Mouse (Mus musculus): ENCODE measurements around the gene Cd4. TPM values are rescaled to one million over a fixed set of nuclear protein-coding genes. Genes with fewer than 3 reads are reported as not detected.

Gene Cd4
- polyA plus RNA-seq, 1 experiment from 2014 or later: not detected

DNA sequence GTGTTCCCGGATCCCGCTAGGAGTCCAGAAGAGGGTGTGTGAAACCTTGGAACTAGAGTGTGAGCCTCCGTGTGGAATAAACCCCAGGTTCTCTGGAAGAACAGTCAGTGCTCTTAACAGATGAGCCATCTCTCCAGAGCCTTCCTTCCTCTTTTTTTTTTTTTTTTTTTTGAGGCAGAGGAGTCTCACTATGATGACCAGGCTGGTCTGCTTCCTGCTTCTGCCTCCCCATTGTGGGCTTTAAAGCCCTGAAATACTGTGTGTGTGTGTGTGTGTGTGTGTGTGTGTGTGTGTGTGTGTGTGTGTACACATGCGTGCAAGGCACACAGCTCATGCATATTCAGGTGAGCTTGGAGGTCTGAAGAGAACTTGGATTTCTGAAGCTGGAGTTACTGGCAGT lies 33.5 kb upstream of the Cd4 start:
- Histone ChIP-seq H3K4me3 (replicated peaks) (no peak overlapping the region), H3K36me3 (no peaks in the 10 kb centered on the region), H3K4me2 (no peak overlapping the region), H3K9me3 (replicated peaks) (no peaks in the 10 kb centered on the region), H3K9ac (no peak overlapping the region), H3K4me1 (replicated peaks) (peaks cover 44% of the 10 kb centered on the region), H3K27me3 (peaks cover 60% of the 10 kb centered on the region), H3K27ac (no peak overlapping the region)
- ATAC-seq (ENCODE audit: low read depth) (no peak), DNase-seq (no peak)
- 36% methylated on average over 4 of the region's 4 CpGs for WGBS (ENCODE audit: insufficient replicate concordance)

DNA sequence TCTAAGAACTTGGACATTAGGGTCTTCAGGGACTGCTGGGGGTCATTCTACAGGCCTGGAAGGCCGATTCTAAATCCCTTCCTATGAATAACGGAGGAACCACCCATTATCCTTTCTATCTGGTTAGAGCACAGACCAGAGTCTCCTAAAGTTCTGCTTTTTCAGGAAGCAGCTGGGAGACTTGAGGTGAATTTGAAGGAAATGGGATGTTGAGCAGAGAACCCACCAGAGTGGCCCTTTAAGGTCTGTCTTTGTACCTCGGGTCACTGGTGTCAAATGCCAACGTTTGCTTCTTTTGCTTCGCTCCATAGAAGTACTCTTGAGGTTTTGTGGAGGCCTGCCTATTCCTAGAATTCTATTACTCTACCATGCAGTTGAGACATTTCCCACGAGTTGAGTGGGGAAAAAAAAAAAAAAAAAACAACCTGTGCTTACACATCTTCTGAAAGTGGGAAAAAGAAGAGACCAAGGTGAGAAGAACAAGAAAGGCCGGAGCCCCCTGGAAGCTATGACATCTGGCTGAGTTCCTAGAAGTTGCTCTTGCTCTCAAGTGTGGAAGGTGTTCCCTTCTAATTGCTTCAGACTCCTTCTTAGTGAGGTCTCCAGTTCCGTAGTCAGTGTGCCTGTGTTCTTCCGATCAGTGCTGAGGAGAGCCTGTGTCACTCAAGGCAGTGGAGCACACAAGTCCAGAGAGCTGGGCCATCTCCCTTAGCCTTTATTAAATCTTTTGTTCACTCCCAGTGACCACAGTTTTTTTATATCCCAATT lies 32.5 kb upstream of the Cd4 start:
- Histone ChIP-seq H3K4me3 (replicated peaks) (no peak overlapping the region), H3K4me2 (peak overlapping the region; percentile 21; the same call in 1 of the 2 replicates), H3K4me1 (replicated peaks) (peaks cover 47% of the 10 kb centered on the region), H3K27me3 (peaks cover 66% of the 10 kb centered on the region), H3K9me3 (replicated peaks) (no peaks in the 10 kb centered on the region), H3K9ac (no peak overlapping the region), H3K36me3 (no peaks in the 10 kb centered on the region), H3K27ac (peak overlapping the region; percentile 73)
- ATAC-seq (ENCODE audit: low read depth) (no peak), DNase-seq (no peak)
- WGBS (ENCODE audit: insufficient replicate concordance): 33% methylated on average over 9 of the region's 9 CpGs

DNA sequence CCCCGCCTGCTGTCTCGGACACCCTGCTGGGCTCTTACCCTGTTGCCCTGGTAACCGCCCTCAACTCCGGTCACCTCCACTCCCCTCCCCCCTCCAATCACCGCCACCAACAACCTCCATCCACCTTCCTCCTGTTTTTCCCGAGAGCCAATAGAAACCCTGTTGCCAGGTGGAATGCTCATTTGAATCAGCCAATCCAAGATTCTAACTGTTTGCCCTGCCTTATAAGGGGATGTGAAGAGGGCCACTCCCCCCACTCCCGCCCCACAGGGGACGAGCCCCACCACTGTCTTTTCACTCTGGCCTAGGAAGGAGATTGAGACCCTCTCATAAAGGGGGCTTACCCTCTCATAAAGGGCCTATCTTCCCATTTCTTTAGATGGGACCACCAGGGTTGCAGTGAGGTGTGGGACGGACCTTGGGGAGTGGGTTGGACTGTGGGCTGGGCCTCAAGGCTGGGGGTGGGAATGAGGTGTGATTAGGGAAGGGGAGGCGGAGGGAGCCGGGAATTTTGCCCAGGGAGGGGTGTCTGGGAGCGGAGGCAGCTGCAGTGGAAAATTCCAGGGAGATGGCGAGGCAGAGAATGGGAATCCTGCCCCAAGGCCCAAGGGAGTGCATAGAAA lies 31.8 kb upstream of the Cd4 start, which contains the start of gene Ptms:
TSS of gene Ptms (minus strand) at position 409 of the 623 bp plus-strand sequence.
- peaks cover 54% of the 10 kb centered on the region for H3K4me1 ChIP-seq (replicated peaks)
- DNase-seq: peak; percentile 33
- H3K9ac ChIP-seq: no peak within 1 kb of the TSS
- no peaks in the 10 kb centered on the region for H3K9me3 ChIP-seq (replicated peaks)
- H3K36me3 ChIP-seq: no peaks in the 10 kb centered on the region
- H3K4me3 ChIP-seq (replicated peaks): no peak within 1 kb of the TSS
- peak within 1 kb of the TSS; percentile 73 for H3K27ac ChIP-seq
- peak within 1 kb of the TSS; percentile 29; the same call in 1 of the 2 replicates for H3K4me2 ChIP-seq
- H3K27me3 ChIP-seq: peaks cover 73% of the 10 kb centered on the region
- WGBS (ENCODE audit: insufficient replicate concordance): 14% methylated on average over 13 of the region's 13 CpGs
- ATAC-seq (ENCODE audit: low read depth): peak; percentile 52

DNA sequence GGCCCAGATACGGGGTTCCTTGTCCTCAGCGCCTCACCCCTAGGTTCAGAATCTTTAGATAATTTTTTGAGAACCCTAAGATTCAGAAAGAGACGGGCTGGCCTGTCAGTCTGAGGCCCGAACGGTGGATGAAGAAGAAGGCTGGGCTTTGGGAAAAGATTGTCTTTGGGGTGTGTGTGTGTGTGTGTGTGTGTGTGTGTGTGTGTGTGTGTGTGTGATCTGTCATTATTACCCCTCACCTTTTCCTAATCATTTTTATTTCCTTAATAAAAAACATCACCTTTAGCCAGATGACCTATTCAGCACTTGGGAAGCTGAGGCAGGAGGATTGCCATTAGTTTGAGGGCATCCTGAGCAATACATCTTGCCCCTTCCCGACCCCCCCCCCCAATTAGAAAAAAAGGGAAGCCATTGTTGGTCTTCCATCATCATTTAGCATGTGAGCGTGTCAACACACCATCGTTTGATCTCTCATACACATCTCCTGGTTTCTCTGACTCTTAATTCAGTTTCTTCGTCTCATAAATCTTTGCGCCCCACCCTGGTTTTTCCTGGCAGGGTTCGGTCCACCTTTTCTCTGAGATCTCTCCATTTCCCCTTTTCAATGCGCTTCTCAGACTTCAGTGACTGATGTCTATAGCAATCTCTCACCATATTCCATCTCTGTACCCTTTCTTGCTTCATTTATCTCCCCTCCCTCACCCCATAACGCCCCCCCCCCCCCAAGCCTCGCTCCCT lies 31.0 kb upstream of the Cd4 start:
- no peak overlapping the region for H3K9ac ChIP-seq
- H3K9me3 ChIP-seq (replicated peaks): no peaks in the 10 kb centered on the region
- H3K27me3 ChIP-seq: peaks cover 81% of the 10 kb centered on the region
- ATAC-seq (ENCODE audit: low read depth) (no peak), DNase-seq (no peak)
- peak overlapping the region; percentile 93; the same call in 1 of the 2 replicates for H3K4me2 ChIP-seq
- peaks cover 61% of the 10 kb centered on the region for H3K4me1 ChIP-seq (replicated peaks)
- peaks cover 7% of the 10 kb centered on the region for H3K36me3 ChIP-seq
- 23% methylated on average over 13 of the region's 14 CpGs for whole genome bisulfite sequencing (ENCODE audit: insufficient replicate concordance)
- peak overlapping the region; percentile 54 for H3K27ac ChIP-seq
- no peak overlapping the region for H3K4me3 ChIP-seq (replicated peaks)

DNA sequence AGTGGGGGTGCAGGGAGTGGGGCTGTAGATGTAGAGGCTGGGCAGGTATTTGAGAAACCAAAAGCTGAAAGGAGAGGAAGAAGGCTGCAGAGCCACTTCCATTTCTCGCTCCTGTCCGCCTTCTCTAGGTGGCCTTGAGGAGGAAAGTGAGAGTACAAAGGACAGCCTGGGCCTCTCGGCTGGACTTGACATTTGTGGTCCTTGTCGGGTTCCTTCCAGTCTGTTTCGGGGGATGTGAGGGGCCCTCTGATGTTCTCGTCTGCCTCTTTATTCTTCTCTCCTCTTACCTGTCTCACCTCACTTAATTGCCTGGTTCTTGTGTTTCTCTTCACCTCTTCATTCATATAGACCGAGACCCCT lies 30.3 kb upstream of the Cd4 start:
- 18% methylated on average over 7 of the region's 7 CpGs for WGBS (ENCODE audit: insufficient replicate concordance)
- H3K9me3 ChIP-seq (replicated peaks): no peaks in the 10 kb centered on the region
- peaks cover 88% of the 10 kb centered on the region for H3K27me3 ChIP-seq
- H3K27ac ChIP-seq: peak overlapping the region; percentile 54
- H3K4me3 ChIP-seq (replicated peaks): peak overlapping the region; percentile 72
- peak overlapping the region; percentile 31; the same call in 1 of the 2 replicates for H3K9ac ChIP-seq
- ATAC-seq (ENCODE audit: low read depth): no peak
- peak overlapping the region; percentile 93 for H3K4me2 ChIP-seq
- peaks cover 69% of the 10 kb centered on the region for H3K4me1 ChIP-seq (replicated peaks)
- no peak for DNase-seq
- peaks cover 12% of the 10 kb centered on the region for H3K36me3 ChIP-seq

DNA sequence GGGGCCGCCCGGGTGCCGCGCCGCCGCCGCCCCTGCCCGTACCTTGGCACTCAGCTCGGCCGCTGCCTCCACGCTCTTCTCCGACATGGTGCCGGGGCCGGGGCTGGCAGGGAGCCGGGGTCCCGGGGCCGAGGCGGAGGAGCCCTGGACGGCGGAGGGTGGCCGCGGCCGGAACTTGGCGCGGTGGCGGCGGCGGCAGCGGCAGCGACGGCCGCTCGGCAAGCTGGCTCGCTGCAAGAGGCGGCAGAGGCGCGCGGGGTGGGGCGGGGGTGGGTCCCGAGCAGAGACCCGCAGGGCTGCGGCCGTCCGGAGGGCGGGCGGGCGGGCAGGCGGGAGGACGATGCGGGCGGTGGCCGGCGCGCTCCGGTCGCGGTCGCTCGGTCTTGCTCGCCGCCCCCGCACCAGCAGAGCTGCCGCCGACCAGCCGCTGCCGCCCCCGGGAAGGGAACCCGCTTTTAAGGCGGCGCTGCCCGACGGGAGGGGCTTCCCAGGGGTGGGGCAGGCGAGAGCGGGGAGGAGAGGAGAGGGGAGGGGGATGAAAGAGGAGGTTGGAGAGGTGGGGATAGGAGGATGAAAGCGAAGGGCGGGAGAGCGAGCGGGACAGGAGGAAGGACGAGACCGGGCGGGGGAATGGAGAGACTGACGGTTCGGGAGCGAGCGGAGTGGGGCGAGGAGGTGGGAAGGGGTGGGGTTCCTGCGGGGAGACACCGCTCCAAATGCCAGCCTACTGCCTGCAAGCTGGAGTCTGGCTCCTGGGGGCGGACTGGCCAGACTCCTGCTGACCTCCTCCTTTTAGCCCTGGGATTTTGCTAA lies 29.7 kb upstream of the Cd4 start:
- WGBS (ENCODE audit: insufficient replicate concordance): 1% methylated on average over 47 of the region's 89 CpGs
- DNase-seq: peak; percentile 44
- H3K27ac ChIP-seq: peak overlapping the region; percentile 88
- peaks cover 12% of the 10 kb centered on the region for H3K36me3 ChIP-seq
- H3K9ac ChIP-seq: peak overlapping the region; percentile 81
- peaks cover 90% of the 10 kb centered on the region for H3K27me3 ChIP-seq
- peak; percentile 52 for ATAC-seq (ENCODE audit: low read depth)
- H3K4me3 ChIP-seq (replicated peaks): peak overlapping the region; percentile 72
- peak overlapping the region; percentile 93 for H3K4me2 ChIP-seq
- peaks cover 72% of the 10 kb centered on the region for H3K4me1 ChIP-seq (replicated peaks)
- no peaks in the 10 kb centered on the region for H3K9me3 ChIP-seq (replicated peaks)

DNA sequence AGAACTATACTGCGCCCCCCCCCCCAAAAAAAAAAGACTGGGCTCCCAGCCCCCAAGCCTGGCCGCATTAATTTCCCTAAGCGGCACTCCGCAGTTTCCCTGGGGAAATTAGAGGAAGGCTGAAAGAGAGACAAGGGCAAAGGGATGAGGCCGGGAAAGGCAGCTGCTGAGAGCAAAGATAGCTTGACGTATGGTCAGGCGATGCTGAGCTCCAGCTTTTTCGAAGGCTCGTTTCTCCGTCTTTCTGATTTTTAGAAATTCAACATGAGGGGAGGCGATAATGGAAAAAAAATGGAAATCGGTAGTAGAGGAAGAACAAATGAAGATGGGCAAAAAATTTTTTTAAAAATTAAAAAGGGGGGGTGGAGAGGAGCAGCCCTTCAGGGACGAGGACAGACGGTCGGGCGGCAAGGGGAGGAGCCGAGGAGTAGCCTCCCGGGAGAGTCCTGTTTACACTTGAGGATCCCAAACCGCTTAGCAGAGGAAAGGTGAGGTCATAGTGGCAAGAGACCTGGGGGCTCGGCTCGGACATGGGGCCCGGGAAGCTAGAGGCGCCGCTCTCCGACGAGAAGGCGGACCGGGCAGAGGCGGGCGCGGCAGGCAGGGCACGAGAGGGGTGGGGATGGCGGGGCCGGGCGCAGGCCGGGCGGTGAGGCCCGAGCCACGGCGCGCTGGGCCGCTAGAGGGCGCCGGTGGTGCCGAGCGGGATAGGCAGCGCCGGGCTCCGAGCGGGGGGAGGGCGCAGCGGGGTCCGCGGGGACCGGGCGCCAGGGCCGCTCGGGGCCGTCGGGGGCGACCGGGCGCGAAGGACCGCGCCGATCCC lies 28.9 kb upstream of the Cd4 start:
- ATAC-seq (ENCODE audit: low read depth) (peak; percentile 75), DNase-seq (peak; percentile 73)
- peak overlapping the region; percentile 88 for H3K27ac ChIP-seq
- H3K27me3 ChIP-seq: peaks cover 96% of the 10 kb centered on the region
- peak overlapping the region; percentile 72 for H3K4me3 ChIP-seq (replicated peaks)
- H3K4me1 ChIP-seq (replicated peaks): peaks cover 72% of the 10 kb centered on the region
- H3K4me2 ChIP-seq: peak overlapping the region; percentile 93
- WGBS (ENCODE audit: insufficient replicate concordance): 3% methylated on average over 48 of the region's 67 CpGs
- H3K9ac ChIP-seq: peak overlapping the region; percentile 81
- H3K9me3 ChIP-seq (replicated peaks): no peaks in the 10 kb centered on the region
- peaks cover 12% of the 10 kb centered on the region for H3K36me3 ChIP-seq

DNA sequence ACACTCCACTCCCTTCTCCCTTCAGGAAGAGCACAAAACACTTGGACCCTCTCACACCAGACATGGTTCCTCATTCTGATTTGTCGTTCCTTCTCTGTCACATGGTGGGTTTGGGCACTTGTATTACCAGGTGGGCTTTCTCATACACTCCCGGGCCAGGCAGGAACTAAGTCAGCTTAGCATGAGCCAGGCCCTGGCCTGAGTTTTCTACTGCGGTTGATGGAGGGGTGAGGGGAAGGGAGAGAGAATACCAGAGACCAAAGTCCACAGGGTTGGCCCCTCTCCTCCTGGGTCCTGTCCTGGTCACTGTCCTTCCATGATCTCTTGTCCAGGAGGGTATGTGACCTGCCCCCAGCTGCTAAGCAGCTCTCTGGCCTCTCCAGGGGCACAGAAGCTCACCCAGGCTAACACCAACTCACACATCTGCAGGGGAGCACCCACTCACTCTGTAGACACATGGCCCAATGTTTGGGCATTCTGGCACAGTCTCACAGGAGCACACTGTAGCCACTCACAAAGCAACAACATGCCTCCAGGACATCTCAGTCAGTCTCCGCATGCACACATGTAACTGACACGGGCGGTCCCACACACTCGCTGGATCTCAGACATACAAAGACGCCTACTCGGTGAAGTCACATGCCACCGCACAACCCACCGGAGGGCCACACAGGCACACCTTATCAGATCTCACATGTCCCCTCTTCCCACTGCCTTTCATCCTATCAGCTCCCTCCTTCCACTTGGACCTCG lies 28.1 kb upstream of the Cd4 start:
- H3K27ac ChIP-seq: peak overlapping the region; percentile 29

DNA sequence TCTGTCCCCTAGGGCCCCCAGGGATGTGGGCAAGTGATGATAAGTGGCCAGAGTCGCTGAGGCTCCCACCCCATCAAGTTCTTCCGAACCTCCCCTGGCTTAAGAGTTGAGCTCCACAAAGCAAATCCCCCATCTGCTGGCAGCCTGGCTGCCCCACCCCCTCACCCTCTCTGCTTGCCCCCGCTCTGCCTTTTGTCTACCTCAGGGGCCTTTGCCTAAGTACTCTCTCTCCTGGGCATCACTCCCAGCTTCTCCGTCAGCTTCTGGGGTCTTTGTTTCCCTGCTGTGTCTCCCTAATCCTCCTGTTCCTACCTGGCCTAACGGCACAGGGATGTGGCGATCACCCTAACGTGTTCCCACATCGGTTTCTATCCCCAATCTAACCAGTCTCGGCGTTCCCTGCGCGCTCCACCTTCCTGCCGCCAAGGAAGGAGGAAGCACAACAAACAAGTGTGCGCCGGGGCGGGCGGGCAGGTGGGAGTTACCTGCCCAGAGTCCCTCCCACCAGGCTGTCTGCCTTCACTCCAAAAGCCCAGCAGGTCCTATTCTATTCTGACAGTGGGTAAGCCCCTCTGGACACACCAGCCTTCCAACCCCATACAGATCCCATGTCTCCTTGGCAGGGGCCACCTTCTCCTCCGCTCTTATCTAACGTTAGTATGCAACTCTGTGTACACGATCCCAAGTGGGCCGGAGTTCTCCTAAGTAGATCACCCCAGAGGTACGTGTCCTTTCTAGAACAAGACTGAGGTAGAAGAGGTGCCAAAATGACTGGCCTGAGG lies 27.3 kb upstream of the Cd4 start:
- no peak overlapping the region for H3K27ac ChIP-seq
- peaks cover 64% of the 10 kb centered on the region for H3K4me1 ChIP-seq (replicated peaks)

More for the DNA sequence above, 28.1 kb upstream of the Cd4 start:
- ATAC-seq (ENCODE audit: low read depth) (no peak), DNase-seq (no peak)
- no peaks in the 10 kb centered on the region for H3K9me3 ChIP-seq (replicated peaks)
- 17% methylated on average over 12 of the region's 12 CpGs for WGBS (ENCODE audit: insufficient replicate concordance)
- H3K27me3 ChIP-seq: peaks cover 96% of the 10 kb centered on the region
- peak overlapping the region; percentile 93 for H3K4me2 ChIP-seq
- peaks cover 12% of the 10 kb centered on the region for H3K36me3 ChIP-seq
- peak overlapping the region; percentile 72 for H3K4me3 ChIP-seq (replicated peaks)
- H3K9ac ChIP-seq: peak overlapping the region; percentile 81
- H3K4me1 ChIP-seq (replicated peaks): peaks cover 72% of the 10 kb centered on the region

More for the DNA sequence above, 27.3 kb upstream of the Cd4 start:
- 35% methylated on average over 21 of the region's 22 CpGs for WGBS (ENCODE audit: insufficient replicate concordance)
- peak overlapping the region; percentile 72 for H3K4me3 ChIP-seq (replicated peaks)
- H3K4me2 ChIP-seq: peak overlapping the region; percentile 93
- no peak for DNase-seq
- no peak for ATAC-seq (ENCODE audit: low read depth)
- H3K36me3 ChIP-seq: peaks cover 12% of the 10 kb centered on the region
- H3K9ac ChIP-seq: 0 out of 2 replicates have a peak overlapping the region, but pooled peaks have one; percentile 81
- no peaks in the 10 kb centered on the region for H3K9me3 ChIP-seq (replicated peaks)
- H3K27me3 ChIP-seq: peaks cover 96% of the 10 kb centered on the region
